Mouse (Mus musculus): ENCODE data around the gene Ctsj. TPM values are rescaled to one million over a fixed set of nuclear protein-coding genes. Genes with fewer than 3 reads are reported as not detected.
"Not testable (repeated sequence)": the region's sequence is repeated elsewhere in the genome, so short reads cannot be mapped to it uniquely, and the experiment has no call there.

Gene Ctsj
- polyA plus RNA-seq (2015; fragmentation: Nextera tagmentation; extraction: Ambion mirVana) = not detected in 2 replicates

DNA sequence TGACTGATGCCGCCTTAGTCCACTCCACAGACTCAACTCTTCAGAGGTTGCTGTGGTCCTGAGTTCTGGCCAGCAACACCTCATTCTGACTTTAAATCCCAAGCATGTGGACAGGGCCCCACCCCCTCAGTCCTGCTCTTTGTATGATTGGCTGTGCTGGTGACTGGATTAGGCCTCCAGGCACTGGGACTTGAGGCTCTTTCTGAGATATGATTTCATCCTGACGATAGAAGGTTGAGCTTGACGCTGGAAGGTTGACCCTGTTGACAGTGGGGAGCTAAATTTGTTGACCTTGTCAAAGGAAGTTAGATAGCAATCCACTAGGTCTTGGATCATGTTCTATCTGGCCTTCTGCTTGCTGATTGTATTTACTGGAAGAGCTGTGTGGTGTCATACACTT lies at the start of gene Ctsj:
TSS of gene Ctsj (minus strand) at position 101 of the 400 bp plus-strand sequence.
- DNase-seq (ENCODE audit: low spot score) (no peak), ATAC-seq (no peak)
- H3K27me3 ChIP-seq (replicated peaks; ENCODE audit: insufficient read depth, low read length) = no peaks in the 10 kb centered on the region
- no peaks in the 10 kb centered on the region for H3K9me3 ChIP-seq (ENCODE audit: low read length)
- WGBS = 67% methylated on average over 3 of the region's 3 CpGs
- no peak within 1 kb of the TSS for H3K4me2 ChIP-seq (replicated peaks; ENCODE audit: low read depth, low read length)
- no peak within 1 kb of the TSS for H3K27ac ChIP-seq (ENCODE audit: low read length)
- no peaks in the 10 kb centered on the region for H3K4me1 ChIP-seq (ENCODE audit: insufficient read depth, low read depth, low read length)
- no peak within 1 kb of the TSS for H3K4me3 ChIP-seq (ENCODE audit: low read depth, low read length)
- H3K36me3 ChIP-seq (ENCODE audit: insufficient read depth, low read length) = no peaks in the 10 kb centered on the region
- H3K9ac ChIP-seq (replicated peaks; ENCODE audit: low read depth) = no peak within 1 kb of the TSS
- TF ChIP-seq EP300 (IDR thresholded peaks at IDR 0.05) = no peak
- TF ChIP-seq CTCF (IDR thresholded peaks at IDR 0.05) = no peak

DNA sequence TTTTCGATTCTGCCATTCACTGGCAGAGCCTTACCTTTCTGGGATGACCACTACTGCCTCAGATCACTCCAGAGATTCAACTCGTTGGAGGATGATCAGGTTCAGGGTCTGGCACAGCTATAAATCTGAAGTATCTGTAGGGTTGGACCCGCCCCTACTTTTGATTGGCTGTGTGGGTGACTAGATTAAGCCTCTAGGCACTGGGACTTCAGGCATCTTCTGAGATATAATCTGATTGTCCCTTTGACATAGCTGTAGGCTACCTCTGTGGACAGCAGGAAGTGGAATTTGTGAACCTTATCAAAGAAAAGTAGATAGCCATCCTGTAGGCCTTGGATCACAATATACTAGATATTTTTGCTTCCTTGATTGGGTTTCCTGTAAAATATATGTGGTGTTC lies 34.8 kb upstream of the Ctsj start, which contains the start of gene Ctsq:
TSS of gene Ctsq (minus strand) at position 101 of the 400 bp plus-strand sequence.
- Histone ChIP-seq H3K4me2 (replicated peaks; ENCODE audit: low read depth, low read length) (no peak within 1 kb of the TSS), H3K27me3 (replicated peaks; ENCODE audit: insufficient read depth, low read length) (no peaks in the 10 kb centered on the region), H3K4me3 (ENCODE audit: low read depth, low read length) (no peak within 1 kb of the TSS), H3K4me1 (ENCODE audit: insufficient read depth, low read depth, low read length) (no peaks in the 10 kb centered on the region), H3K9ac (replicated peaks; ENCODE audit: low read depth) (no peak within 1 kb of the TSS), H3K9me3 (ENCODE audit: low read length) (no peaks in the 10 kb centered on the region), H3K27ac (ENCODE audit: low read length) (no peak within 1 kb of the TSS), H3K36me3 (ENCODE audit: insufficient read depth, low read length) (no peaks in the 10 kb centered on the region)
- DNase-seq (ENCODE audit: low spot score) (no peak), ATAC-seq (no peak)
- no peak for TF ChIP-seq EP300 (IDR thresholded peaks at IDR 0.05)
- TF ChIP-seq CTCF (IDR thresholded peaks at IDR 0.05) = no peak
- WGBS = 47% methylated on average over 3 of the region's 3 CpGs

- Histone ChIP-seq H3K4me3 (ENCODE audit: low read depth, low read length) (no peak overlapping the region), H3K4me2 (replicated peaks; ENCODE audit: low read depth, low read length) (no peak overlapping the region), H3K9me3 (ENCODE audit: low read length) (no peaks in the 10 kb centered on the region), H3K27ac (ENCODE audit: low read length) (no peak overlapping the region), H3K9ac (replicated peaks; ENCODE audit: low read depth) (no peak overlapping the region), H3K27me3 (replicated peaks; ENCODE audit: insufficient read depth, low read length) (no peaks in the 10 kb centered on the region), H3K36me3 (ENCODE audit: insufficient read depth, low read length) (no peaks in the 10 kb centered on the region), H3K4me1 (ENCODE audit: insufficient read depth, low read depth, low read length) (no peaks in the 10 kb centered on the region)
- WGBS = 80% methylated on average over 3 of the region's 3 CpGs
- DNase-seq (ENCODE audit: low spot score) = no peak
- no peak for TF ChIP-seq EP300 (IDR thresholded peaks at IDR 0.05)
- TF ChIP-seq CTCF (IDR thresholded peaks at IDR 0.05) = no peak
- ATAC-seq = no peak
Observed at GRCm38 (mm10) chr13:61022785-61023184, 17.0 kb upstream of the Ctsj start.

- H3K4me1 ChIP-seq (ENCODE audit: insufficient read depth, low read depth, low read length) = no peaks in the 10 kb centered on the region
- H3K4me3 ChIP-seq (ENCODE audit: low read depth, low read length) = no peak overlapping the region
- ATAC-seq = no peak
- H3K36me3 ChIP-seq (ENCODE audit: insufficient read depth, low read length) = no peaks in the 10 kb centered on the region
- no peaks in the 10 kb centered on the region for H3K27me3 ChIP-seq (replicated peaks; ENCODE audit: insufficient read depth, low read length)
- 79% methylated on average over 4 of the region's 6 CpGs for WGBS
- no peak overlapping the region for H3K4me2 ChIP-seq (replicated peaks; ENCODE audit: low read depth, low read length)
- DNase-seq (ENCODE audit: low spot score) = no peak
- no peaks in the 10 kb centered on the region for H3K9me3 ChIP-seq (ENCODE audit: low read length)
- H3K9ac ChIP-seq (replicated peaks; ENCODE audit: low read depth) = no peak overlapping the region
- no peak overlapping the region for H3K27ac ChIP-seq (ENCODE audit: low read length)
- TF ChIP-seq CTCF (IDR thresholded peaks at IDR 0.05) = no peak
- no peak for TF ChIP-seq EP300 (IDR thresholded peaks at IDR 0.05)
Observed at GRCm38 (mm10) chr13:61021844-61022243, 16.1 kb upstream of the Ctsj start.

DNA sequence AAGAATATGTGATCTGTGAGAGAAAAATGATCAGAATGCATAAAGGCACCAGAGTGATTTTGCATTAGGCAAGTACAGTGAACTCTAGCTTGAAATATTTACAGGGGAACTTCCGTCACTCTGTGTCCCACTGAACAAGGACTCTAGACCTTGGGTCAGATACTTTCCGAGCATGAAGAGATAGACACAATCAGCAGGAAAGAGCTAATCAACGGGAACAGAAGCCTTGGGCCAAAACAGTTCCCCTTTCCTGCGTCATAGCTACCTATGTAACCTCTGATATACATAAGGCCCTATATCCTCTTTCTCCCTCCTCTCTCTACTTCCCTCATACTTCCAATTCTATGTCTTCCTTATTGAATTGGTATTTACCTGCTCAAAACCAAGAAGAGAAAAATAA lies 4.4 kb upstream of the Ctsj start:
- no peaks in the 10 kb centered on the region for H3K27me3 ChIP-seq (replicated peaks; ENCODE audit: insufficient read depth, low read length)
- H3K4me3 ChIP-seq (ENCODE audit: low read depth, low read length) = no peak overlapping the region
- TF ChIP-seq CTCF (IDR thresholded peaks at IDR 0.05) = no peak
- TF ChIP-seq EP300 (IDR thresholded peaks at IDR 0.05) = no peak
- H3K9me3 ChIP-seq (ENCODE audit: low read length) = no peaks in the 10 kb centered on the region
- H3K4me1 ChIP-seq (ENCODE audit: insufficient read depth, low read depth, low read length) = no peaks in the 10 kb centered on the region
- H3K9ac ChIP-seq (replicated peaks; ENCODE audit: low read depth) = no peak overlapping the region
- H3K36me3 ChIP-seq (ENCODE audit: insufficient read depth, low read length) = no peaks in the 10 kb centered on the region
- DNase-seq (ENCODE audit: low spot score) = no peak
- H3K27ac ChIP-seq (ENCODE audit: low read length) = no peak overlapping the region
- H3K4me2 ChIP-seq (replicated peaks; ENCODE audit: low read depth, low read length) = no peak overlapping the region
- no peak for ATAC-seq
- WGBS = 72% methylated on average over 4 of the region's 4 CpGs

DNA sequence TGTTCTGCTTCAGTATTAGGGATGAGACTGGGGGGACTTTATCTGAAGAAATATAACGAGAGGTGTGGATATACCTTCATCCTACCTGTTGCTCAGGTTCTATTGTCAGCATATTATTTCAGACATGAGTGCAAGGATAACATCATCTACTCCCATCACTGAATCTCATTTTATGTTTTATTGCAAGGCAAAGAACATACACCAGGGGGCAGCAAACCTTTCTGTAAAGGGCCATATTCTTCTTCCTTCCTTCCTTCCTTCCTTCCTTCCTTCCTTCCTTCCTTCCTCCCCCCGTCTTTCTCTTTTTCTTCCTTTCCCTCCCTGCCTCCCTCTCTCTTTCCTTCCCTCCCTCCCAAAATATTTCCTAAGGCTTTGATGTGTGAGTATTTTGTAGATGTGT lies 8.2 kb downstream of the Ctsj start:
- Histone ChIP-seq H3K9me3 (ENCODE audit: low read length) (no peaks in the 10 kb centered on the region), H3K4me3 (ENCODE audit: low read depth, low read length) (no peak overlapping the region), H3K4me1 (ENCODE audit: insufficient read depth, low read depth, low read length) (no peaks in the 10 kb centered on the region), H3K27ac (ENCODE audit: low read length) (no peak overlapping the region), H3K27me3 (replicated peaks; ENCODE audit: insufficient read depth, low read length) (no peaks in the 10 kb centered on the region), H3K4me2 (replicated peaks; ENCODE audit: low read depth, low read length) (no peak overlapping the region), H3K9ac (replicated peaks; ENCODE audit: low read depth) (no peak overlapping the region), H3K36me3 (ENCODE audit: insufficient read depth, low read length) (no peaks in the 10 kb centered on the region)
- DNase-seq (ENCODE audit: low spot score) = no peak
- TF ChIP-seq CTCF (IDR thresholded peaks at IDR 0.05) (no peak), EP300 (IDR thresholded peaks at IDR 0.05) (no peak)
- ATAC-seq = no peak
- 57% methylated on average over 2 of the region's 2 CpGs for WGBS

- not testable (repeated sequence) for H3K27ac ChIP-seq (ENCODE audit: low read length); H3K9ac ChIP-seq (replicated peaks; ENCODE audit: low read depth); H3K4me2 ChIP-seq (replicated peaks; ENCODE audit: low read depth, low read length); DNase-seq (ENCODE audit: low spot score); H3K27me3 ChIP-seq (replicated peaks; ENCODE audit: insufficient read depth, low read length); H3K4me1 ChIP-seq (ENCODE audit: insufficient read depth, low read depth, low read length); H3K4me3 ChIP-seq (ENCODE audit: low read depth, low read length); H3K36me3 ChIP-seq (ENCODE audit: insufficient read depth, low read length); ATAC-seq; H3K9me3 ChIP-seq (ENCODE audit: low read length)
- WGBS = 76% methylated on average over 4 of the region's 5 CpGs
Observed at GRCm38 (mm10) chr13:60986915-60987314, 18.8 kb downstream of the Ctsj start.
